Mouse (Mus musculus): ENCODE measurements around the gene Hsd3b6. TPM values are rescaled to one million over a fixed set of nuclear protein-coding genes. Genes with fewer than 3 reads are reported as not detected.

Hsd3b6 gene
- total and polyA plus RNA-seq, 3 experiments = not detected

DNA sequence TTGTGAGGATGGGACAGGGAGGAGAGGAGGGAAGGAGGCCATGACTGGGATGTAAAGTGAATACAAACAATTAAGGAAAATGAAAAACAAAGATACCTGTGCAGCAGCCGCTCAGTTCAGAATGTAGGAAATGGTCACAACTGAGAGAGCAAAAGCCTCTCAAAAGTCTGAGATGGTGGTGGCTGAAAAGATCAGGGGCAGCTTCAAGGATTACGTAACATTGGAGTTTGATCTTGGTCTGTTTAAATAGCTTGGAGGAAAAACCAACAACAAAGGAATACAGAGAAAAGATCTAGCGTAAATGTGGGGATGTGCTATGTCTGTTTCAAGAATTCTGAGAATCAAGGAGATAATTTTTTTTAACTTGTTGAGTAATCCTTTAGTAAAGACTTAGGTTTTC, 45.3 kb upstream of the Hsd3b6 start, which contains the start of gene Hsd3b1:
TSS of gene Hsd3b1 (minus strand) at position 219 of the 400 bp plus-strand sequence.
- in situ Hi-C loops (cut with MboI; ENCODE audit: low pct_ligation_motif_present, low pct_unique_long_range_greater_than_20kb, low sequenced_read_pairs) (no loop called here), dilution Hi-C loops (cut with MboI; ENCODE audit: extremely low pct_ligation_motif_present, extremely low pct_unique_long_range_greater_than_20kb, low sequenced_read_pairs) (no loop called here)
- H3K4me1 ChIP-seq (ENCODE audit: control insufficient read depth in 1 of 2, insufficient read depth in 2 of 2) = no peaks in the 10 kb centered on the region
- no peaks in the 10 kb centered on the region for H3K79me2 ChIP-seq (replicated peaks; ENCODE audit: control insufficient read depth, extremely low read depth, insufficient read depth, poor library complexity, severe bottlenecking)
- DNase-seq (ENCODE audit: extremely low read depth) = no peak
- no peaks in the 10 kb centered on the region for H3K9me3 ChIP-seq (replicated peaks; ENCODE audit: low read length)
- no peak within 1 kb of the TSS for H3K4me2 ChIP-seq (ENCODE audit: insufficient read depth, low read depth, poor library complexity, severe bottlenecking)
- TF ChIP-seq ZKSCAN1 (IDR thresholded peaks at IDR 0.05; ENCODE audit: borderline replicate concordance, low read depth, low read length) = no peak
- TF ChIP-seq USF1 (IDR thresholded peaks at IDR 0.05; ENCODE audit: low read depth, low read length) = no peak
- TF ChIP-seq E2F4 (IDR thresholded peaks at IDR 0.05; ENCODE audit: insufficient replicate concordance, low read depth, low read length) = no peak
- TF ChIP-seq KAT2A (IDR thresholded peaks at IDR 0.05; ENCODE audit: insufficient replicate concordance, low read length) = no peak
- TF ChIP-seq UBTF (IDR thresholded peaks at IDR 0.05; ENCODE audit: low read depth, low read length) = no peak
- TF ChIP-seq MYC (IDR thresholded peaks at IDR 0.05; ENCODE audit: low read depth, low read length) = no peak
- no peak for TF ChIP-seq MAX (IDR thresholded peaks at IDR 0.05; ENCODE audit: low read length)
- no peak for TF ChIP-seq SMC3 (IDR thresholded peaks at IDR 0.05; ENCODE audit: low read depth, low read length)
- TF ChIP-seq CHD1 (IDR thresholded peaks at IDR 0.05; ENCODE audit: low read depth, low read length) = no peak
- TF ChIP-seq IRF4 (IDR thresholded peaks at IDR 0.05; ENCODE audit: low read depth, low read length) = no peak
- no peak for TF ChIP-seq CHD2 (IDR thresholded peaks at IDR 0.05; ENCODE audit: low read length)
- TF ChIP-seq ZMIZ1 (IDR thresholded peaks at IDR 0.05; ENCODE audit: low read depth, low read length) = no peak
- TF ChIP-seq USF2 (conservative IDR thresholded peaks at IDR 0.05; ENCODE audit: low read depth, low read length) = no peak
- TF ChIP-seq TCF12 (IDR thresholded peaks at IDR 0.05; ENCODE audit: low read depth, low read length) = no peak
- H3K27me3 ChIP-seq (replicated peaks) = peaks cover 2% of the 10 kb centered on the region
- no peak within 1 kb of the TSS for H3K9ac ChIP-seq (ENCODE audit: insufficient read depth, low read depth)
- no peaks in the 10 kb centered on the region for H3K36me3 ChIP-seq (replicated peaks in 1 of 2; ENCODE audit: control insufficient read depth in 1 of 2, insufficient read depth in 1 of 2, low read length in 1 of 2)
- no peak within 1 kb of the TSS for H3K4me3 ChIP-seq (replicated peaks in 1 of 3; ENCODE audit: low read depth in 2 of 3, low read length in 2 of 3, poor library complexity in 1 of 3)
- no peak within 1 kb of the TSS for H3K27ac ChIP-seq (ENCODE audit: insufficient read depth, low read depth)

DNA sequence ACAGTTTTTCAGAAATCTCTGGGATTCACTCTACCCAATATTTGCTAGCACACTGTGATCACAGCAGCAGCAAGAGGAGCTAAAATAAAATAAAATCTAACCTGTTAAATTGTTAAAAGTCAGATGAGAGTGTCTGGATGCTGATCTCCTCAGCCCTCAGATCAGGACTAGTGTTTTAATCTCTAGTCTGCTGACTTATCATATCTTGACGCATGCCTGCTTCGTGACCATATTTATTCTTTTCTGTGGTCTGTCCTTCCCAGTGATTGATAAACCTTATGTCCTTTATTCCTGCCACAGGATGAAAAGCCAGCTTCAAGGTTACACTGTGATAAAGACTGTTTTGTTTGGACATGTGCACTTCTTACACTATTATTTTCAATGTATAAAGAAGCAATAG, 43.8 kb upstream of the Hsd3b6 start:
- H3K27ac ChIP-seq (ENCODE audit: insufficient read depth, low read depth) = no peak overlapping the region
- H3K27me3 ChIP-seq (replicated peaks) = peaks cover 2% of the 10 kb centered on the region
- no peaks in the 10 kb centered on the region for H3K4me1 ChIP-seq (ENCODE audit: control insufficient read depth in 1 of 2, insufficient read depth in 2 of 2)
- no peaks in the 10 kb centered on the region for H3K36me3 ChIP-seq (replicated peaks in 1 of 2; ENCODE audit: control insufficient read depth in 1 of 2, insufficient read depth in 1 of 2, low read length in 1 of 2)
- dilution Hi-C loops (cut with MboI; ENCODE audit: extremely low pct_ligation_motif_present, extremely low pct_unique_long_range_greater_than_20kb, low sequenced_read_pairs) = no loop called here
- TF ChIP-seq CTCF (conservative IDR thresholded peaks at IDR 0.05 in 1 of 2, IDR thresholded peaks at IDR 0.05 in 1 of 2; ENCODE audit: low read depth in 2 of 2, low read length in 2 of 2) = no peak
- no peak for TF ChIP-seq EP300 (IDR thresholded peaks at IDR 0.05; ENCODE audit: low read length)
- TF ChIP-seq RAD21 (IDR thresholded peaks at IDR 0.05; ENCODE audit: low read depth, low read length) = no peak
- no peak for TF ChIP-seq TBP (conservative IDR thresholded peaks at IDR 0.05; ENCODE audit: low read depth, low read length)
- no peak for TF ChIP-seq USF1 (IDR thresholded peaks at IDR 0.05; ENCODE audit: low read depth, low read length)
- TF ChIP-seq GABPA (IDR thresholded peaks at IDR 0.05; ENCODE audit: insufficient replicate concordance, low read depth, low read length) = no peak
- no peak for TF ChIP-seq ELF1 (IDR thresholded peaks at IDR 0.05; ENCODE audit: low read depth, low read length)
- no peak for TF ChIP-seq TCF12 (IDR thresholded peaks at IDR 0.05; ENCODE audit: low read depth, low read length)
- no peak for TF ChIP-seq NRF1 (IDR thresholded peaks at IDR 0.05; ENCODE audit: low read depth, low read length)
- no peak for TF ChIP-seq CHD2 (IDR thresholded peaks at IDR 0.05; ENCODE audit: low read length)
- TF ChIP-seq NELFE (IDR thresholded peaks at IDR 0.05; ENCODE audit: low read depth, low read length) = no peak
- no peak for TF ChIP-seq MEF2A (IDR thresholded peaks at IDR 0.05; ENCODE audit: borderline replicate concordance, low read depth, low read length)
- TF ChIP-seq MYC (IDR thresholded peaks at IDR 0.05; ENCODE audit: low read depth, low read length) = no peak
- TF ChIP-seq ZNF384 (IDR thresholded peaks at IDR 0.05; ENCODE audit: low read depth, low read length) = no peak
- TF ChIP-seq SMC3 (IDR thresholded peaks at IDR 0.05; ENCODE audit: low read depth, low read length) = no peak
- TF ChIP-seq CHD1 (IDR thresholded peaks at IDR 0.05; ENCODE audit: low read depth, low read length) = no peak
- no peak for TF ChIP-seq ZMIZ1 (IDR thresholded peaks at IDR 0.05; ENCODE audit: low read depth, low read length)
- no peak for TF ChIP-seq E2F4 (IDR thresholded peaks at IDR 0.05; ENCODE audit: insufficient replicate concordance, low read depth, low read length)
- no peak for TF ChIP-seq PAX5 (IDR thresholded peaks at IDR 0.05; ENCODE audit: low read length)
- no peak for DNase-seq (ENCODE audit: extremely low read depth)
- H3K9me3 ChIP-seq (replicated peaks; ENCODE audit: low read length) = no peaks in the 10 kb centered on the region
- no peaks in the 10 kb centered on the region for H3K79me2 ChIP-seq (replicated peaks; ENCODE audit: control insufficient read depth, extremely low read depth, insufficient read depth, poor library complexity, severe bottlenecking)
- in situ Hi-C loops (cut with MboI; ENCODE audit: low pct_ligation_motif_present, low pct_unique_long_range_greater_than_20kb, low sequenced_read_pairs) = no loop called here
- no peak overlapping the region for H3K9ac ChIP-seq (ENCODE audit: insufficient read depth, low read depth)
- no peak overlapping the region for H3K4me2 ChIP-seq (ENCODE audit: insufficient read depth, low read depth, poor library complexity, severe bottlenecking)
- H3K4me3 ChIP-seq (replicated peaks in 1 of 3; ENCODE audit: low read depth in 2 of 3, low read length in 2 of 3, poor library complexity in 1 of 3) = no peak overlapping the region
